Mouse (Mus musculus): ENCODE data around the gene 9130230L23Rik. TPM values are rescaled to one million over a fixed set of nuclear protein-coding genes. Genes with fewer than 3 reads are reported as not detected.
"Not testable (repeated sequence)": the region's sequence is repeated elsewhere in the genome, so short reads cannot be mapped to it uniquely, and the experiment has no call there.

9130230L23Rik gene
- total RNA-seq, 2 experiments from 2014 or later: not detected

- H3K4me3 ChIP-seq: no peak overlapping the region
- H3K27ac ChIP-seq: no peak overlapping the region
- no peak for DNase-seq (ENCODE audit: extremely low spot score in 1 of 2, low spot score in 2 of 2)
- no peak for TF ChIP-seq CTCF (IDR thresholded peaks at IDR 0.05)
- intact Hi-C loops (cut with DNase I): no loop called here
These were observed 4.0 kb downstream of the 9130230L23Rik start for GRCm38 (mm10) chr5:66000074-66000473.

GRCm38 (mm10) chr5:65999106-65999505 is 5.0 kb downstream of the 9130230L23Rik start:
- DNase-seq (ENCODE audit: extremely low spot score in 1 of 2, low spot score in 2 of 2): no peak
- no peak for TF ChIP-seq CTCF (IDR thresholded peaks at IDR 0.05)
- intact Hi-C loops (cut with DNase I): no loop called here
- Histone ChIP-seq H3K4me3 (no peak overlapping the region), H3K27ac (no peak overlapping the region)

GRCm38 (mm10) chr5:65997813-65998212 is 6.3 kb downstream of the 9130230L23Rik start:
- H3K4me3 ChIP-seq: no peak overlapping the region
- DNase-seq (ENCODE audit: extremely low spot score in 1 of 2, low spot score in 2 of 2): no peak
- intact Hi-C loops (cut with DNase I): no loop called here
- no peak overlapping the region for H3K27ac ChIP-seq
- no peak for TF ChIP-seq CTCF (IDR thresholded peaks at IDR 0.05)

- no peak for TF ChIP-seq CTCF (IDR thresholded peaks at IDR 0.05)
- intact Hi-C loops (cut with DNase I): no loop called here
These were observed 9.4 kb downstream of the 9130230L23Rik start for GRCm38 (mm10) chr5:65994643-65995042.

GRCm38 (mm10) chr5:65991191-65991590 is 12.9 kb downstream of the 9130230L23Rik start:
- intact Hi-C loops (cut with DNase I): no loop called here
- no peak overlapping the region for H3K27ac ChIP-seq

More at GRCm38 (mm10) chr5:65994643-65995042, 9.4 kb downstream of the 9130230L23Rik start:
- Histone ChIP-seq H3K4me3 (no peak overlapping the region), H3K27ac (no peak overlapping the region)
- DNase-seq (ENCODE audit: extremely low spot score in 1 of 2, low spot score in 2 of 2): no peak

GRCm38 (mm10) chr5:65987004-65987403 is 17.1 kb downstream of the 9130230L23Rik start:
- H3K4me3 ChIP-seq; intact Hi-C loops (cut with DNase I); DNase-seq (ENCODE audit: extremely low spot score in 1 of 2, low spot score in 2 of 2); H3K27ac ChIP-seq: not testable (repeated sequence)

More at GRCm38 (mm10) chr5:65991191-65991590, 12.9 kb downstream of the 9130230L23Rik start:
- TF ChIP-seq CTCF (IDR thresholded peaks at IDR 0.05): no peak
- no peak overlapping the region for H3K4me3 ChIP-seq
- no peak for DNase-seq (ENCODE audit: extremely low spot score in 1 of 2, low spot score in 2 of 2)

GRCm38 (mm10) chr5:65986426-65986825 is 17.7 kb downstream of the 9130230L23Rik start:
- no peak for TF ChIP-seq CTCF (IDR thresholded peaks at IDR 0.05)
- DNase-seq (ENCODE audit: extremely low spot score in 1 of 2, low spot score in 2 of 2): no peak
- Histone ChIP-seq H3K4me3 (no peak overlapping the region), H3K27ac (no peak overlapping the region)
- intact Hi-C loops (cut with DNase I): no loop called here

GRCm38 (mm10) chr5:65975731-65976130 is 28.4 kb downstream of the 9130230L23Rik start:
- no peak for TF ChIP-seq CTCF (IDR thresholded peaks at IDR 0.05)
- Histone ChIP-seq H3K27ac (no peak overlapping the region), H3K4me3 (no peak overlapping the region)
- intact Hi-C loops (cut with DNase I): no loop called here
- DNase-seq (ENCODE audit: extremely low spot score in 1 of 2, low spot score in 2 of 2): no peak

- DNase-seq (ENCODE audit: extremely low spot score in 1 of 2, low spot score in 2 of 2): no peak
These were observed 30.9 kb downstream of the 9130230L23Rik start for GRCm38 (mm10) chr5:65973189-65973588.

GRCm38 (mm10) chr5:65968004-65968403 is 36.1 kb downstream of the 9130230L23Rik start:
- intact Hi-C loops (cut with DNase I): no loop called here
- DNase-seq (ENCODE audit: extremely low spot score in 1 of 2, low spot score in 2 of 2): no peak
- H3K4me3 ChIP-seq: no peak overlapping the region
- no peak overlapping the region for H3K27ac ChIP-seq
- TF ChIP-seq CTCF (IDR thresholded peaks at IDR 0.05): no peak

More at GRCm38 (mm10) chr5:65973189-65973588, 30.9 kb downstream of the 9130230L23Rik start:
- no peak overlapping the region for H3K27ac ChIP-seq
- intact Hi-C loops (cut with DNase I): no loop called here
- H3K4me3 ChIP-seq: no peak overlapping the region
- no peak for TF ChIP-seq CTCF (IDR thresholded peaks at IDR 0.05)

GRCm38 (mm10) chr5:65967091-65967490 is 37.0 kb downstream of the 9130230L23Rik start:
- Histone ChIP-seq H3K27ac (no peak overlapping the region), H3K4me3 (no peak overlapping the region)
- intact Hi-C loops (cut with DNase I): no loop called here
- no peak for TF ChIP-seq CTCF (IDR thresholded peaks at IDR 0.05)
- no peak for DNase-seq (ENCODE audit: extremely low spot score in 1 of 2, low spot score in 2 of 2)

GRCm38 (mm10) chr5:65965771-65966279 is 38.3 kb downstream of the 9130230L23Rik start:
- no peak for DNase-seq (ENCODE audit: extremely low spot score in 1 of 2, low spot score in 2 of 2)
- intact Hi-C loops (cut with DNase I): no loop called here
- Histone ChIP-seq H3K27ac (no peak overlapping the region), H3K4me3 (no peak overlapping the region)
- TF ChIP-seq CTCF (IDR thresholded peaks at IDR 0.05): no peak

GRCm38 (mm10) chr5:65963291-65963690 is 40.8 kb downstream of the 9130230L23Rik start:
- Histone ChIP-seq H3K4me3 (no peak overlapping the region), H3K27ac (no peak overlapping the region)
- intact Hi-C loops (cut with DNase I): no loop called here
- TF ChIP-seq CTCF (IDR thresholded peaks at IDR 0.05): no peak
- no peak for DNase-seq (ENCODE audit: extremely low spot score in 1 of 2, low spot score in 2 of 2)

Data from left cerebral cortex, adult 2 months (tissue).